Mouse (Mus musculus) MEL (cell line): ENCODE data around the gene Gm20458.

Experiments used
- CHD1 ChIP-seq: IDR thresholded peaks from 2 replicates; pipeline ENCODE4 v1.6.1; 2012; ENCODE audit warnings: low read depth, mild to moderate bottlenecking, inconsistent platforms, low read length, improper control_type of control experiment
- CTCF ChIP-seq, 3 experiments: IDR thresholded peaks in 2 of 3; conservative IDR thresholded peaks in 1 of 3; 2 replicates each; pipeline ENCODE4 v1.5.1; 2011 to 2012; ENCODE audit warnings: low read length in 3 of 3, low read depth in 2 of 3, mild to moderate bottlenecking in 2 of 3, improper control_type of control experiment in 1 of 3, inconsistent platforms in 1 of 3, mixed read lengths in 1 of 3, moderate library complexity in 1 of 3; ENCODE audit not compliant: control insufficient read depth in 1 of 3, insufficient read depth in 1 of 3, poor library complexity in 1 of 3, severe bottlenecking in 1 of 3
- HCFC1 ChIP-seq: IDR thresholded peaks from 2 replicates; pipeline ENCODE4 v1.6.1; 2012; ENCODE audit warnings: low read depth, mild to moderate bottlenecking, inconsistent platforms, low read length, improper control_type of control experiment, moderate library complexity
- KAT2A ChIP-seq: conservative IDR thresholded peaks from 2 replicates; pipeline ENCODE4 v1.6.1; 2012; ENCODE audit warnings: low read depth, low read length, improper control_type of control experiment, inconsistent platforms
- MAFK ChIP-seq: IDR thresholded peaks from 2 replicates; pipeline ENCODE4 v1.6.1; 2011; ENCODE audit warnings: low read depth, mild to moderate bottlenecking, low read length, improper control_type of control experiment, borderline replicate concordance
- MAX ChIP-seq: IDR thresholded peaks from 2 replicates; pipeline ENCODE4 v1.6.1; 2011; ENCODE audit warnings: low read length, improper control_type of control experiment
- MXI1 ChIP-seq: IDR thresholded peaks from 2 replicates; pipeline ENCODE4 v1.6.1; 2011; ENCODE audit warnings: mild to moderate bottlenecking, low read depth, low read length, improper control_type of control experiment
- POLR2A ChIP-seq, 2 experiments: IDR thresholded peaks; 2 replicates each; pipeline ENCODE4 v1.6.1; 2011 to 2012; ENCODE audit warnings: low read length in 2 of 2, mild to moderate bottlenecking in 2 of 2, control low read depth in 1 of 2, improper control_type of control experiment in 1 of 2, low read depth in 1 of 2, moderate library complexity in 1 of 2; ENCODE audit not compliant: control insufficient read depth in 1 of 2, insufficient read depth in 1 of 2, poor library complexity in 1 of 2
- RAD21 ChIP-seq: IDR thresholded peaks from 2 replicates; pipeline ENCODE4 v1.6.1; 2011; ENCODE audit warnings: mild to moderate bottlenecking, low read depth, low read length, improper control_type of control experiment
- SIN3A ChIP-seq: IDR thresholded peaks from 2 replicates; pipeline ENCODE4 v1.6.1; 2012; ENCODE audit warnings: low read length, improper control_type of control experiment, inconsistent platforms

GRCm38 (mm10) chr2:164448921-164449320, 11.8 kb upstream of the Gm20458 start:
- TF ChIP-seq CTCF (IDR thresholded peaks at IDR 0.05 in 2 of 3, conservative IDR thresholded peaks at IDR 0.05 in 1 of 3; ENCODE audit: control insufficient read depth in 1 of 3, insufficient read depth in 1 of 3, low read depth in 2 of 3, low read length in 3 of 3, poor library complexity in 1 of 3, severe bottlenecking in 1 of 3) (no peak), SIN3A (no peak), MAX (no peak), CHD1 (no peak), MXI1 (no peak), HCFC1 (no peak), POLR2A (IDR thresholded peaks at IDR 0.05; ENCODE audit: control insufficient read depth in 1 of 2, insufficient read depth in 1 of 2, low read depth in 1 of 2, low read length in 2 of 2, poor library complexity in 1 of 2) (no peak), RAD21 (no peak), MAFK (no peak), KAT2A (no peak)
